29 mouse cellular contexts compared by ENCODE assay signal in genomic region chr2:129620148-129620547, GRCm38 (mm10). TPM values are rescaled to one million over a fixed set of nuclear protein-coding genes. Genes with fewer than 3 reads are reported as not detected.
DNase-seq lines count a peak whose midpoint lies in the region; ATAC-seq and TF ChIP-seq lines count a peak whose summit lies in the region.
"Had no signal": no experiment of that assay in that cellular context is flagged by ENCODE, and none has a peak within 500 bp of the region (broad histone marks: within the 10 kb centered on the region; RNA-seq: fewer than 3 reads in every experiment).

No protein-coding gene starts in this region.

- peak; percentile 2 to 3 for DNase-seq in frontal cortex, postnatal 14 days (ENCODE audit: low spot score in 2 of 2)
- DNase-seq in frontal cortex, adult 2 months (ENCODE audit: extremely low spot score in 1 of 2, low spot score in 1 of 2): no peak
- peak; percentile 21 for DNase-seq in intestine, embryonic 14.5 days (ENCODE audit: low spot score)
- DNase-seq in midbrain, embryonic 11.5 days (ENCODE audit: low spot score, missing footprints): peak; percentile 67
- DNase-seq in stomach, postnatal 0 days (ENCODE audit: low spot score): peak; percentile 12
- DNase-seq: adrenal gland, postnatal 25 days; cerebellum, adult 2 months; gastrocnemius, postnatal 10 days; heart, postnatal 10 days; kidney, adult 8-10 months; kidney, postnatal 4 days; midbrain, embryonic 14.5 days; retina, postnatal 1 day; thymus, postnatal 14 days had no signal

- 81% methylated on average over 7 of the region's 7 CpGs for WGBS in intestine, embryonic 14.5 days
- WGBS in intestine, embryonic 15.5 days: 84% methylated on average over 7 of the region's 7 CpGs
- WGBS in midbrain, embryonic 11.5 days: 83% methylated on average over 7 of the region's 7 CpGs
- 85% methylated on average over 7 of the region's 7 CpGs for WGBS in midbrain, embryonic 15.5 days
- WGBS in stomach, postnatal 0 days: 83% methylated on average over 7 of the region's 7 CpGs

- TF ChIP-seq EP300 in stomach, postnatal 0 days (optimal IDR thresholded peaks at IDR 0.05): no peak

- no peak for TF ChIP-seq CTCF in stomach, postnatal 0 days (IDR thresholded peaks at IDR 0.05; ENCODE audit: low read depth)

- no peak overlapping the region for H3K27ac ChIP-seq in intestine, embryonic 14.5 days (ENCODE audit: low read depth)
- no peak overlapping the region for H3K27ac ChIP-seq in intestine, embryonic 15.5 days
- no peak overlapping the region for H3K27ac ChIP-seq in midbrain, embryonic 11.5 days (ENCODE audit: low read depth, low read length)
- H3K27ac ChIP-seq in midbrain, embryonic 15.5 days: no peak overlapping the region
- H3K27ac ChIP-seq in stomach, postnatal 0 days (replicated peaks): no peak overlapping the region
- H3K27ac ChIP-seq: embryonic facial prominence, embryonic 13.5 days; forebrain, embryonic 10.5 days; forebrain, embryonic 15.5 days; heart, embryonic 13.5 days; kidney, postnatal 0 days; left cerebral cortex, adult 2 months; limb, embryonic 12.5 days; macrophage; neural tube, embryonic 15.5 days had no signal

- peaks cover 13% of the 10 kb centered on the region; the same call in 1 of the 2 replicates for H3K36me3 ChIP-seq in intestine, embryonic 14.5 days (ENCODE audit: control insufficient read depth, insufficient read depth, low read length)
- peaks cover 10% of the 10 kb centered on the region; the same call in 1 of the 2 replicates for H3K36me3 ChIP-seq in intestine, embryonic 15.5 days
- H3K36me3 ChIP-seq in midbrain, embryonic 11.5 days (ENCODE audit: control insufficient read depth, insufficient read depth, low read length): no peaks in the 10 kb centered on the region
- peaks cover 5% of the 10 kb centered on the region; the same call in 1 of the 2 replicates for H3K36me3 ChIP-seq in midbrain, embryonic 15.5 days (replicated peaks)
- H3K36me3 ChIP-seq in stomach, postnatal 0 days (ENCODE audit: control insufficient read depth, insufficient read depth, low read length): no peaks in the 10 kb centered on the region

- H3K4me2 ChIP-seq in intestine, embryonic 14.5 days (ENCODE audit: low read length): no peak overlapping the region
- H3K4me2 ChIP-seq in intestine, embryonic 15.5 days (replicated peaks): no peak overlapping the region
- no peak overlapping the region for H3K4me2 ChIP-seq in midbrain, embryonic 11.5 days
- no peak overlapping the region for H3K4me2 ChIP-seq in midbrain, embryonic 15.5 days
- no peak overlapping the region for H3K4me2 ChIP-seq in stomach, postnatal 0 days (replicated peaks; ENCODE audit: low read depth)
- H3K4me2 ChIP-seq: embryonic facial prominence, embryonic 13.5 days; forebrain, embryonic 15.5 days; heart, embryonic 13.5 days; limb, embryonic 12.5 days; neural tube, embryonic 15.5 days had no signal

- no peak overlapping the region for H3K9ac ChIP-seq in intestine, embryonic 14.5 days (ENCODE audit: low read length)
- no peak overlapping the region for H3K9ac ChIP-seq in intestine, embryonic 15.5 days
- H3K9ac ChIP-seq in midbrain, embryonic 11.5 days (ENCODE audit: low read length): no peak overlapping the region
- no peak overlapping the region for H3K9ac ChIP-seq in midbrain, embryonic 15.5 days
- H3K9ac ChIP-seq in stomach, postnatal 0 days (ENCODE audit: low read length): no peak overlapping the region
- H3K9ac ChIP-seq: embryonic facial prominence, embryonic 13.5 days; forebrain, embryonic 15.5 days; heart, embryonic 13.5 days; limb, embryonic 12.5 days; neural tube, embryonic 15.5 days had no signal

- no peaks in the 10 kb centered on the region for H3K9me3 ChIP-seq in intestine, embryonic 14.5 days (ENCODE audit: control insufficient read depth, low read length)
- H3K9me3 ChIP-seq in intestine, embryonic 15.5 days: no peaks in the 10 kb centered on the region
- no peaks in the 10 kb centered on the region for H3K9me3 ChIP-seq in midbrain, embryonic 11.5 days (ENCODE audit: control insufficient read depth, low read length)
- H3K9me3 ChIP-seq in midbrain, embryonic 15.5 days: no peaks in the 10 kb centered on the region
- H3K9me3 ChIP-seq in stomach, postnatal 0 days (ENCODE audit: control insufficient read depth, low read length): no peaks in the 10 kb centered on the region
- H3K9me3 ChIP-seq: embryonic facial prominence, embryonic 13.5 days; forebrain, embryonic 10.5 days; forebrain, embryonic 15.5 days; heart, embryonic 13.5 days; limb, embryonic 12.5 days; neural tube, embryonic 15.5 days had no signal

- no peak overlapping the region for H3K4me3 ChIP-seq in intestine, embryonic 14.5 days (ENCODE audit: low read depth, low read length)
- H3K4me3 ChIP-seq in intestine, embryonic 15.5 days (replicated peaks): no peak overlapping the region
- H3K4me3 ChIP-seq in midbrain, embryonic 11.5 days (ENCODE audit: low read depth, low read length): no peak overlapping the region
- no peak overlapping the region for H3K4me3 ChIP-seq in midbrain, embryonic 15.5 days
- no peak overlapping the region for H3K4me3 ChIP-seq in stomach, postnatal 0 days (ENCODE audit: low read depth, low read length)
- H3K4me3 ChIP-seq: embryonic facial prominence, embryonic 13.5 days; forebrain, embryonic 10.5 days; forebrain, embryonic 15.5 days; heart, embryonic 13.5 days; left cerebral cortex, adult 2 months; limb, embryonic 12.5 days; neural tube, embryonic 15.5 days had no signal

- H3K27me3 ChIP-seq in intestine, embryonic 14.5 days (replicated peaks; ENCODE audit: control insufficient read depth, insufficient read depth, low read length): no peaks in the 10 kb centered on the region
- no peaks in the 10 kb centered on the region for H3K27me3 ChIP-seq in intestine, embryonic 15.5 days (replicated peaks)
- H3K27me3 ChIP-seq in midbrain, embryonic 11.5 days (ENCODE audit: control insufficient read depth, insufficient read depth, low read length): no peaks in the 10 kb centered on the region
- H3K27me3 ChIP-seq in midbrain, embryonic 15.5 days (replicated peaks): no peaks in the 10 kb centered on the region
- no peaks in the 10 kb centered on the region for H3K27me3 ChIP-seq in stomach, postnatal 0 days (ENCODE audit: control insufficient read depth, insufficient read depth, low read length)
- H3K27me3 ChIP-seq: embryonic facial prominence, embryonic 13.5 days; forebrain, embryonic 15.5 days; heart, embryonic 13.5 days; limb, embryonic 12.5 days; neural tube, embryonic 15.5 days had no signal

- ATAC-seq in intestine, embryonic 14.5 days (replicated peaks; ENCODE audit: low FRiP score, low TSS enrichment, low read depth): no peak
- no peak for ATAC-seq in intestine, embryonic 15.5 days
- ATAC-seq in midbrain, embryonic 11.5 days (ENCODE audit: low FRiP score): no peak
- no peak for ATAC-seq in midbrain, embryonic 15.5 days (replicated peaks)
- no peak for ATAC-seq in stomach, postnatal 0 days (ENCODE audit: low FRiP score, low TSS enrichment)
- ATAC-seq: CD4-positive, CD25-positive, alpha-beta regulatory T cell, adult 4 months; forebrain, embryonic 15.5 days; hindbrain, embryonic 16.5 days; intestine, embryonic 16.5 days; lung, postnatal 0 days had no signal

- no peaks in the 10 kb centered on the region for H3K4me1 ChIP-seq in intestine, embryonic 14.5 days (replicated peaks; ENCODE audit: control insufficient read depth, insufficient read depth, low read length)
- H3K4me1 ChIP-seq in intestine, embryonic 15.5 days (replicated peaks): no peaks in the 10 kb centered on the region
- H3K4me1 ChIP-seq in midbrain, embryonic 11.5 days (ENCODE audit: control insufficient read depth, insufficient read depth, low read length): no peaks in the 10 kb centered on the region
- H3K4me1 ChIP-seq in midbrain, embryonic 15.5 days: peaks cover 12% of the 10 kb centered on the region; the same call in 1 of the 2 replicates
- no peaks in the 10 kb centered on the region for H3K4me1 ChIP-seq in stomach, postnatal 0 days (replicated peaks; ENCODE audit: control insufficient read depth, insufficient read depth)
- H3K4me1 ChIP-seq: embryonic facial prominence, embryonic 13.5 days had no signal

RNA-seq across cellular contexts. Expression of gene Sirpa, which starts 27.5 kb away (rescaled TPM):
- polyA plus RNA-seq in frontal cortex, adult 2 months (2012; rRNA removed): 276 and 309 TPM in 2 replicates
- 28.0 and 29.9 TPM in 2 replicates for polyA plus RNA-seq in intestine, embryonic 14.5 days (2014; fragmentation: Nextera tagmentation; extraction: Ambion mirVana)
- 21.3 and 22.1 TPM in 2 replicates for polyA plus RNA-seq in intestine, embryonic 15.5 days (2015; fragmentation: Nextera tagmentation; extraction: Ambion mirVana)
- polyA plus RNA-seq in midbrain, embryonic 11.5 days (2014; fragmentation: Nextera tagmentation; extraction: Ambion mirVana): 16.0 and 17.9 TPM in 2 replicates
- 39.5 and 40.5 TPM in 2 replicates for polyA plus RNA-seq in midbrain, embryonic 15.5 days (2015; fragmentation: Nextera tagmentation; extraction: Ambion mirVana)
- 13.2 and 14.7 TPM in 2 replicates for polyA plus RNA-seq in stomach, postnatal 0 days (2015; fragmentation: Nextera tagmentation; extraction: Ambion mirVana)

Comparison
In these comparisons a context has a peak if more than half of its experiments do, and no peak if none do; other contexts are left out.
1. DNase-seq: peak in frontal cortex, postnatal 14 days (2 of 2), intestine, embryonic 14.5 days (single experiment), midbrain, embryonic 11.5 days (single experiment) and stomach, postnatal 0 days (single experiment); none in frontal cortex, adult 2 months (0 of 2).